Mouse (Mus musculus) ES-E14 (cell line): ENCODE measurements at regions not wholly inside any gene's neighbourhood (a gene's known extent, or its start where the extent isn't known, plus 50 kb on each side); places are given as distances from the start of the nearest gene placed in this dataset.

Source experiments
- CHD2 ChIP-seq: IDR thresholded peaks from 2 replicates; pipeline ENCODE4 v1.6.1; 2014; ENCODE audit warnings: mild to moderate bottlenecking, low read depth, low read length, inconsistent platforms
- HCFC1 ChIP-seq: IDR thresholded peaks from 2 replicates; pipeline ENCODE4 v1.6.1; 2012; ENCODE audit warnings: low read length, inconsistent platforms, borderline replicate concordance; ENCODE audit not compliant: insufficient read depth
- ZC3H11A ChIP-seq: IDR thresholded peaks from 2 replicates; pipeline ENCODE4 v1.6.1; 2012; ENCODE audit warnings: low read depth, mild to moderate bottlenecking, inconsistent platforms, low read length, borderline replicate concordance
- ZNF384 ChIP-seq: IDR thresholded peaks from 2 replicates; pipeline ENCODE4 v1.6.1; 2012; ENCODE audit warnings: low read depth, low read length, inconsistent platforms

DNA sequence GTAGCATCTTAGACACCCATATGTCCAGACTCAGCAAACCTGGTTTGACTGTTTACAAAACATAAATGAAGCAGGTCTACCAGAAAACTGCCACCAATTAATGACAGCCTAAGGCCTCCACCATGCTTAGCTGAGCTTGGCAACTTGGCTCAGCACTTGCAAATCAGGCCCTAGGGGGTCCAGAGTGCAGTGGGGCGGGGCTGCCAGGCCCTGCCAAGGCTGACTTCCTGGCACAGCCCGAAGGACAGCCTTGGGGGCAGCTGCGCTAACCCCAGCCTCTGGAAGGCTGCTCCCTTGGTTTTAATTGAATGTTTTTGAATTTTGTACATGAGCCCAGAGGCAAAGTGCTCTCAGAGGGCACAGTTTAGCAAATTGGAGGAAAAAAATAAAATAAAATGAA, 198.3 kb upstream of the Fam19a5 start:
- no peak for TF ChIP-seq ZC3H11A
- TF ChIP-seq ZNF384: no peak
- TF ChIP-seq HCFC1: no peak
- TF ChIP-seq CHD2: no peak
